Mouse (Mus musculus) embryonic facial prominence, embryonic 13.5 days (tissue): Measurements from ENCODE around the gene Fabp3. TPM values are rescaled to one million over a fixed set of nuclear protein-coding genes. Genes with fewer than 3 reads are reported as not detected.

Experiments used
- ATAC-seq: fragments of 200-750 bp; cut with Nextera tagmentation; 2 replicates; pipeline ENCODE4 v1.8.0; 2017; ENCODE audit warnings: low read depth; ENCODE audit not compliant: insufficient number of reproducible peaks, insufficient read depth, low FRiP score, low TSS enrichment
- H3K27ac ChIP-seq: fragments of 300-500 bp; sonication (generic); 2 replicates; pipeline ENCODE4 v1.5.1; 2015; ENCODE audit warnings: moderate library complexity, mild to moderate bottlenecking, inconsistent platforms
- H3K27me3 ChIP-seq: fragments of 300-500 bp; sonication (generic); 2 replicates; pipeline ENCODE4 v1.6.1; 2015; ENCODE audit warnings: mild to moderate bottlenecking, inconsistent platforms
- H3K36me3 ChIP-seq: fragments of 300-500 bp; sonication (generic); 2 replicates; pipeline ENCODE4 v1.6.1; 2015; ENCODE audit warnings: mild to moderate bottlenecking, inconsistent platforms
- H3K4me1 ChIP-seq: fragments of 300-500 bp; sonication (generic); 2 replicates; pipeline ENCODE4 v1.6.1; 2015; ENCODE audit warnings: inconsistent platforms
- H3K4me2 ChIP-seq: fragments of 300-500 bp; sonication (generic); 2 replicates; pipeline ENCODE4 v1.6.1; 2015; ENCODE audit warnings: moderate library complexity, mild to moderate bottlenecking, inconsistent platforms
- H3K4me3 ChIP-seq: fragments of 300-500 bp; sonication (generic); 2 replicates; pipeline ENCODE4 v1.5.1; 2015; ENCODE audit warnings: mild to moderate bottlenecking, inconsistent platforms
- H3K9ac ChIP-seq: fragments of 300-500 bp; sonication (generic); 2 replicates; pipeline ENCODE4 v1.6.1; 2015; ENCODE audit warnings: mild to moderate bottlenecking, inconsistent platforms
- H3K9me3 ChIP-seq: fragments of 300-500 bp; sonication (generic); 2 replicates; pipeline ENCODE4 v1.6.1; 2016; ENCODE audit warnings: inconsistent platforms
- WGBS: fragments of 180-500 bp; shearing (Covaris S2); methylation state at CpG from one replicate; pipeline ENCODE4 v1.1.7; 2015; ENCODE audit warnings: mixed read lengths; 5-methylcytosine and 5-hydroxymethylcytosine counted together
- polyA plus RNA-seq: library from polyadenylated mRNA; unstranded; fragments of >200 nt; fragmentation: Nextera tagmentation; extraction: Ambion mirVana; gene quantifications from 2 replicates; pipeline ENCODE4 v1.2.1, GENCODE M21; 2015

Fabp3 gene
- 12.9 and 14.8 TPM in 2 replicates for polyA plus RNA-seq

- peak within 1 kb of the TSS; percentile 51 for H3K4me3 ChIP-seq
- ATAC-seq = peak; percentile 48; the same call in 1 of the 2 replicates
- peak within 1 kb of the TSS; percentile 69 for H3K9ac ChIP-seq
- WGBS = 0% methylated on average over 52 of the region's 52 CpGs
- peaks cover 58% of the 10 kb centered on the region for H3K27me3 ChIP-seq
- peaks cover 10% of the 10 kb centered on the region; the same call in 1 of the 2 replicates for H3K36me3 ChIP-seq
- no peaks in the 10 kb centered on the region for H3K9me3 ChIP-seq
- H3K27ac ChIP-seq = no peak within 1 kb of the TSS
- peak within 1 kb of the TSS; percentile 90 for H3K4me2 ChIP-seq
- H3K4me1 ChIP-seq = peaks cover 11% of the 10 kb centered on the region
These were observed at the start of gene Fabp3, which contains the start of gene Gm10570 for GRCm38 (mm10) chr4:130308231-130309081. TSS of gene Fabp3 (plus strand) at chr4:130308595. TSS of gene Gm10570 (minus strand) at chr4:130308674.

- H3K9me3 ChIP-seq = no peaks in the 10 kb centered on the region
- no peak for ATAC-seq
These were observed 48.0 kb upstream of the Fabp3 start for GRCm38 (mm10) chr4:130260406-130260805.

GRCm38 (mm10) chr4:130264131-130264530, 44.3 kb upstream of the Fabp3 start:
- H3K4me2 ChIP-seq = no peak overlapping the region
- no peak for ATAC-seq
- 30% methylated on average over 11 of the region's 11 CpGs for WGBS
- H3K4me3 ChIP-seq = no peak overlapping the region
- no peak overlapping the region for H3K9ac ChIP-seq
- H3K9me3 ChIP-seq = no peaks in the 10 kb centered on the region
- peaks cover 27% of the 10 kb centered on the region for H3K4me1 ChIP-seq
- peaks cover 53% of the 10 kb centered on the region for H3K36me3 ChIP-seq
- no peaks in the 10 kb centered on the region; the same call in 1 of the 2 replicates for H3K27me3 ChIP-seq
- no peak overlapping the region for H3K27ac ChIP-seq

More at GRCm38 (mm10) chr4:130260406-130260805, 48.0 kb upstream of the Fabp3 start:
- Histone ChIP-seq H3K4me3 (no peak overlapping the region), H3K9ac (no peak overlapping the region), H3K27me3 (no peaks in the 10 kb centered on the region; the same call in 1 of the 2 replicates), H3K4me2 (no peak overlapping the region), H3K4me1 (peaks cover 14% of the 10 kb centered on the region), H3K36me3 (peaks cover 85% of the 10 kb centered on the region), H3K27ac (no peak overlapping the region)
- 38% methylated on average over 5 of the region's 5 CpGs for WGBS

- Histone ChIP-seq H3K4me1 (peaks cover 27% of the 10 kb centered on the region), H3K9ac (no peak overlapping the region), H3K36me3 (peaks cover 46% of the 10 kb centered on the region), H3K27me3 (no peaks in the 10 kb centered on the region; the same call in 1 of the 2 replicates), H3K27ac (no peak overlapping the region), H3K4me2 (no peak overlapping the region), H3K4me3 (no peak overlapping the region), H3K9me3 (no peaks in the 10 kb centered on the region)
- no peak for ATAC-seq
- 25% methylated on average over 24 of the region's 24 CpGs for WGBS
These were observed 43.6 kb upstream of the Fabp3 start for GRCm38 (mm10) chr4:130264698-130265349.

GRCm38 (mm10) chr4:130266601-130267000, 41.8 kb upstream of the Fabp3 start:
- Histone ChIP-seq H3K27me3 (no peaks in the 10 kb centered on the region; the same call in 1 of the 2 replicates), H3K4me3 (no peak overlapping the region), H3K4me1 (peaks cover 27% of the 10 kb centered on the region), H3K9me3 (no peaks in the 10 kb centered on the region), H3K4me2 (peak overlapping the region; percentile 30; the same call in 1 of the 2 replicates), H3K27ac (no peak overlapping the region), H3K36me3 (peaks cover 42% of the 10 kb centered on the region), H3K9ac (no peak overlapping the region)
- WGBS = 46% methylated on average over 9 of the region's 9 CpGs
- no peak for ATAC-seq

- peak overlapping the region; percentile 30; the same call in 1 of the 2 replicates for H3K4me2 ChIP-seq
- peaks cover 27% of the 10 kb centered on the region for H3K4me1 ChIP-seq
- no peaks in the 10 kb centered on the region; the same call in 1 of the 2 replicates for H3K27me3 ChIP-seq
- no peak overlapping the region for H3K9ac ChIP-seq
- WGBS = 64% methylated on average over 7 of the region's 7 CpGs
- ATAC-seq = no peak
- peaks cover 37% of the 10 kb centered on the region for H3K36me3 ChIP-seq
- H3K9me3 ChIP-seq = no peaks in the 10 kb centered on the region
- H3K27ac ChIP-seq = 0 out of 2 replicates have a peak overlapping the region, but pooled peaks have one; percentile 45
- no peak overlapping the region for H3K4me3 ChIP-seq
These were observed 41.3 kb upstream of the Fabp3 start for GRCm38 (mm10) chr4:130267069-130267468.

- Histone ChIP-seq H3K4me2 (no peak overlapping the region), H3K27me3 (no peaks in the 10 kb centered on the region; the same call in 1 of the 2 replicates), H3K36me3 (peaks cover 22% of the 10 kb centered on the region), H3K9ac (no peak overlapping the region), H3K9me3 (no peaks in the 10 kb centered on the region), H3K4me3 (no peak overlapping the region), H3K27ac (no peak overlapping the region), H3K4me1 (peaks cover 33% of the 10 kb centered on the region)
- 87% methylated on average over 10 of the region's 10 CpGs for WGBS
- ATAC-seq = no peak
These were observed 39.7 kb upstream of the Fabp3 start for GRCm38 (mm10) chr4:130268736-130269135.

GRCm38 (mm10) chr4:130270089-130270488, 38.3 kb upstream of the Fabp3 start:
- peaks cover 25% of the 10 kb centered on the region for H3K4me1 ChIP-seq
- no peaks in the 10 kb centered on the region for H3K9me3 ChIP-seq
- no peak overlapping the region for H3K27ac ChIP-seq
- 90% methylated on average over 8 of the region's 8 CpGs for whole genome bisulfite sequencing
- no peak overlapping the region for H3K4me3 ChIP-seq
- H3K27me3 ChIP-seq = no peaks in the 10 kb centered on the region
- H3K36me3 ChIP-seq = peaks cover 16% of the 10 kb centered on the region; the same call in 1 of the 2 replicates
- no peak overlapping the region for H3K4me2 ChIP-seq
- no peak for ATAC-seq
- H3K9ac ChIP-seq = no peak overlapping the region

GRCm38 (mm10) chr4:130270611-130271347, 37.6 kb upstream of the Fabp3 start:
- H3K36me3 ChIP-seq = peaks cover 16% of the 10 kb centered on the region; the same call in 1 of the 2 replicates
- H3K9ac ChIP-seq = no peak overlapping the region
- H3K27me3 ChIP-seq = no peaks in the 10 kb centered on the region
- peaks cover 24% of the 10 kb centered on the region for H3K4me1 ChIP-seq
- no peak for ATAC-seq
- no peak overlapping the region for H3K4me2 ChIP-seq
- WGBS = 79% methylated on average over 6 of the region's 6 CpGs
- H3K27ac ChIP-seq = no peak overlapping the region
- H3K4me3 ChIP-seq = no peak overlapping the region
- H3K9me3 ChIP-seq = no peaks in the 10 kb centered on the region

- Histone ChIP-seq H3K4me2 (peak overlapping the region; percentile 71), H3K4me1 (peaks cover 11% of the 10 kb centered on the region), H3K27ac (peak overlapping the region; percentile 92), H3K27me3 (peaks cover 7% of the 10 kb centered on the region), H3K36me3 (peaks cover 15% of the 10 kb centered on the region; the same call in 1 of the 2 replicates), H3K9me3 (no peaks in the 10 kb centered on the region), H3K9ac (peak overlapping the region; percentile 96), H3K4me3 (peak overlapping the region; percentile 82)
- WGBS = 10% methylated on average over 11 of the region's 12 CpGs
- peak; percentile 13; the same call in 1 of the 2 replicates for ATAC-seq
These were observed 34.6 kb upstream of the Fabp3 start for GRCm38 (mm10) chr4:130273698-130274345.
